Mouse (Mus musculus): ENCODE results near the gene Prkch.

GRCm38 (mm10) chr12:73723067-73723466 lies 138.5 kb downstream of the Prkch start:
- TF ChIP-seq EP300 (optimal IDR thresholded peaks at IDR 0.05) = no peak
- no peak for TF ChIP-seq CTCF (IDR thresholded peaks at IDR 0.05; ENCODE audit: low read depth)

Data from stomach, postnatal 0 days (tissue).